Mouse (Mus musculus) stomach, postnatal 0 days (tissue): ENCODE results near the gene Tmem107.

ENCODE experiments used
- CTCF ChIP-seq: IDR thresholded peaks from 2 replicates; pipeline ENCODE4 v1.5.1; 2016; ENCODE audit warnings: antibody characterized with exemption, low read depth, mild to moderate bottlenecking, moderate library complexity
- EP300 ChIP-seq: optimal IDR thresholded peaks from 2 replicates; pipeline ENCODE3; 2016; ENCODE audit warnings: antibody characterized with exemption

- no peak for TF ChIP-seq CTCF
- TF ChIP-seq EP300: peak; percentile 84
Observed at GRCm38 (mm10) chr11:69110319-69111046, 39.9 kb downstream of the Tmem107 start.
